Mouse (Mus musculus): ENCODE results near the gene Atp1b1.
A peak's percentile ranks its signal among the peaks of the same experiment; 100 is the strongest.

Gene Atp1b1

DNA sequence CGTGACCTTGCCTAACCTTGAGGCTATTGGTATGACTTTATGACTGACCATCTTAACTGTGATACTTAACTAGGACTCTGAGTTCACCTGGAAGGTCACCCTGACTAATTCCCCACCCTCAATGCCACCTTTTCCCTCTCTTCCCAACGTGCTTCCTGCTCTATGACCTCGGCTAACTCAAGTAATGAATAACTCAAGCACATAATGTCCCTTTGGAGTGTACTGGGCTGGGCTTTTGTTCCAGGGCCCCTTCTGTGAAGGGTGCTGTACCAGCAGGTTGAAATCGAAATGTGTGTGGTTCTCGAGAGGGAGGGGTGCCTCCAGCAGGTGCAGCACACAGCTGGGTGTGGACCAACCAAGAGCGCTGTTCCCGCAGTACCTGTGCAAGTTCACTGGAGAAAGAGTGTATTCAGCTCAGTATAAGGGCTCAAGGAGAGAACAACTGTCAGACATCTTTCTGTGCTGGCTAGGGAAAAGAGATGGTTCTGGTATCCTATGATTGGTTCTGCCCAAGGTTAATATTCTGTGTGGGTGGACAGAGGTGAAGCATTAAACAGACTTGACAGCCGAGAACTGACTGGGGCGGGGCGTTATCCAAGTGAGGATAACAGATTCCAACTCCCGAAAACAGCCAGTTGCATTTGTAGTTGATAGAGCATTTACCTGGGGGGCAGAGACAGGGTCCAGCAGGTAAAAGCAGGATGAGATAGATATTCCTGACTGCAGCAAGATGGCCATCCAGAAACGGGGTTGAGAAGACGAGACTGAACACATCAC lies 3.0 kb upstream of the Atp1b1 start:
- no peak for DNase-seq

DNA sequence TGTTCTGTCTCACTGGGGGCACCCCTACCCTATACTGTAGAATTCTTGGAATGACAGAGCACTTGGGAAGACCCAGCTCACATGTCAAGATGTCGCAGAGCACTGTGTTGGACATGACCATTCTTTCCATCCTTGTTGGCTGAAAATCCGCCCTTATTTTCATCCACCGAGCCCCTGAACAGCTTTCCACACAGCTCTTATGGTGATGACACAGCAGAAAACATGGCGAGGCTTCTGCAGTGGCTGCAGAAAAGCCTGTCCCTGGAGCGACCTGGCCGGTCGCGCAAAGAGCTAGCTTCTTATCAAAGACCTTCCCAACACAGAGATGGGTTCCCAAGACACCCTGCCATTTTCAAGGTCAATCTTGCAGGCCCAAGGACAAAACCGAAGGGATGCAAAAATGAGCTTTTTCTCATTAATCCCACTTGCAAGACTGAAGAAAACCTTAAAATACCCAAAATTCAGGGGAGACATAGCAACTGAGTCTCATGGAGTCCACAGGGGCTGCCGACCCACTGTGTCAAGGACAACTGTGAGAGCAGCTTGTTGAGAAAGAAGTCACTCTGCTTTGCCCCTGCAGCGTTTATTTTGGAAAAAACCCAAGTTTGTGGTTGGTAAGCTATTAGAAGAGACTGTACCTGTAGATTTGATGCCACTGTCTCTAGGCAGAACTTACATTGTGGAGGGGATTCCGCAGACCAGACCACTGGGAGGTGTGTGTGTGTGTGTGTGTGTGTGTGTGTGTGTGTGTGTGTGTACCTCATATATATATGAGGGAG lies 1.2 kb upstream of the Atp1b1 start:
- no peak for DNase-seq

DNA sequence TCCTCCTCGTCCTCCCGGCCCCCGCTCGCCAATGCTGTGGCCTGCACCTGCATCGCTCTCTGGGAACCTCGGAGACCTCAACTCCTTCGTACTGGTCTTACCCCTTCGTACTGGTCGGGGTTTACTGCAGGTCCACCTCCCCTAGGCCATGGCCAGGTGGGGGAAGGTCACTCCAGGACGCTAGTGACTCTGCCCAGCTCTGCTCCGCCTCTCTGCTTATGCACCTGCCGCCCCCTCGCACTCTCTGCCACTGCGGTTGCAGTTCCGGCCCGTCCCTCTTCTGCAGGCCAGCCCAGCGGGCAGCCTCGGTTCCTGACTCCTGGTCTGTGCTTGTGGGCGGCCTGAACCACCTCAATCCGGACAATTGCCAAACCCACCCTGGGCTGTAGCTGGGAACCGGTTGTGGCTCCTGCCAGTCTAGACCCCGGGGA lies 481 bp upstream of the Atp1b1 start:
- DNase-seq, result no peak

DNA sequence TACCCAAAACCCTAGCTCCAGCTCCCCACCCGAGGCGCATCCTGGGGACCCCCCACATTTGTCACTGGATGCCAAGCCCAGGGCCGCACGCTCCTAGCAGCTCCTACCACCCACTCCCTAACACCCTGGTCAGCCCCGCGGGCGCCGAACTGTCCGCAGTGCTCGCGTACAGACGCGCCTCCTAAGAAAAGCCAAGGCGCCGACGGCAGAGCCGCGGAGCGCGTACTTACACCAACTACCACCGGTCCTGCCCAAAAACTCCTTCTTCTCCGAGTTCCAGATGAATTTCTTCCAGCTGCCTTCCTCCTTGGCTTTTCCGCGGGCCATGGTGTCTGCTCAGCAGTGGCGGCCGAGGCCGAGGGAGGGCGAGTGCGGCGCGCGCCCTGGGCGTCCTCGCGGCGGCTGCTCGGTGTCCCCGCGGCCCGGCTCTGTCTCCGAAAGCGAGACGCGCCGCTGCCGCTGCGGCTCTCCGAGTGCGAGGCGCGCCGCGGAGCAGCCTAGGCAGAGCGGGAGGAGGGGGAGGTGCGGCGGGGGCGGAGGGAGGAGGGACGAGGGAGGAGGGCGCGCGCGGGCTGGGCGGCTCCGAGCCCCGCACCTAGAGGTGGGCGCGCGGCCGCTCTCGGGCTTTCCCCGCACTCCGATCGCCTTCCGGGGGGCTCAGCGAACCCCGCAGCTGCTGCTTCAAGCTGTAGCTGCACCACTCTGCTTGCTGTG lies 467 bp downstream of the Atp1b1 start:
- peak; percentile 89 for DNase-seq

DNA sequence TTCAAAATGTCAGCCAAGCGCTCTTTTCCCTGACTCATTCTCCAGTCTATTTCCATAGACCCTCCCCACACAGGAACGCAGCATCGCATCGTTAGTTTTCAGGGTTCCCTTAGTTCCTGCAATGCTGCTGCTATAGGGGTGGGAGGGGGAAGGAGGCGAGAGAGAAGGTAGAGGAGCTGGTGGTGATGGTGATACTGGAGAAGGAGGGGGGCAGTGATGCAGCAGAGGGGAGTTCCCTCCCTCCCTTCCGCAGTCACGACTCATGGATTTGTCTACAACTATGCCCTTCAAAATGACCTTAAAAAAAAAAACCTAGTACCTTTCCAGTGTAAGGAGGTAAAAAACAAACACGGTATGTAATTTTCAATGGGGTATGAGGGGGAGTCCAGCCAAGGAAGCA lies 1.4 kb downstream of the Atp1b1 start:
- DNase-seq, result no peak

DNA sequence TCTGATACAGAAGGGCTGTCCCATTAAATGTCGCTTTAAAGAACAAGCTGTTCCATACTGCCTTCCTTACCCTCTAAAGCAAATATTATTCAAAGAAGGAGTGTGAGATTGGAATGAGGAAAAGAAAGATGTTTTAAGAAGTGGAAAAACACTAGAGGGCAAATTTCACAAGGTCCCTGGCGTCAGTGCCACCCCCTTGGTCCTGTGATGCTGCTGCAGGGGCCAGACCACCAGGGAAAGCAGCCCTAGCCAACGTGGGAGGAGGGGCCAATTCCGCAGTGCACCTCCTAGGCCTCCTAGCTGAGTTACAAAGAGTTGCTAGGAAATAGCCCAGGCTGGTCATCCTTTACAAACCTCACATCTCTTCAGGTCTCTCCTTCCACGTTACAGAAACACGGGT lies 2.1 kb downstream of the Atp1b1 start:
- DNase-seq, result no peak

DNA sequence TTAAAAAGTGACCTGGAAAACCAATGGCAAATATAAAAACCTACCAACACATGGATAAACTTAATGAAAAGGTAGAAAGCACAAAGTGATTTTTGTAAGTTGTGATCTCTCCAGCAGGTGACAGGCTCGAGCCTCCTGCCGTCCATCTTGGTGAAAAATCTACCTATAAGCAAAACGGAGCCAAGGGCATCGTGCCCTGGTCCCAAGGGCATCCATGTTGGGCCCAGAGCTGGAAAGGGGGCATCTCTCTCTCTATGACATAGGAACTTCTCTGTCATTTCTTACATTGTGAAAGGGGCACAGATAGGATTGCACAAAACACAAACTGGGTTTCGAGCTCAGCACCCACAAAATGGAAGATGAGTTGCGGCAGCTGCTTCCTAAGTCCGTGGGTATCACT lies 2.5 kb downstream of the Atp1b1 start:
- no peak for DNase-seq

DNA sequence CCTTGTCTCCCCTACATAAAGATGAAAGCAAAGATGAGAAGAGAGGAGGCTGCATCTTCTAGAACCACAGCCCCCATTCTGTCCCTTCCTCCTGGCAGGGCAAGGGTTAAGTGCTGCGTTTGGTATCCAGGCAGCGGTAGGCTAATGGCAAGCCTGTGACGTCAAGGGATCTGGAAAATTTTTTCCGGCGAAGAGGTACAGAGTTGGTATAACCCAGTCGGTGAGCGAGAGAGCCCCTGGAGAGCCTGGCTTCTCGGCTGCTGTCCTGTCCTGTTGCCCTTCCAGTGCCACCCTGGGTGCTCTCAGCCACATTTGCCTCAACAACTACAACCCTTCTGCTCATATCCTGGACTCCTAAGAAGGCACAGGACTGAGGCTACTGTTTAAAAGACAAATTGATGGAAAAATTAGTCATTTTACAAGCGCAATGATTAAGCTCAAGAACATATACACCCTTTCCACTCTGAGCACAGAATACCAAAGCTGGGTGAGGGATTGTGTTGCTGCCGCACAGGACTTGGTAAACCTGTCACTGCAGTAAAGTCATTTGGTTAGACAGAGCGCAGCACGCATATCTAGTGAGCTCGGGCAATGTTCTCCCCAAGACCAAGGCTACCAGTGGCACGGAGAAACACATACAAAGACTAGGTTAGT lies 3.3 kb downstream of the Atp1b1 start:
- DNase-seq, result peak; percentile 76

DNA sequence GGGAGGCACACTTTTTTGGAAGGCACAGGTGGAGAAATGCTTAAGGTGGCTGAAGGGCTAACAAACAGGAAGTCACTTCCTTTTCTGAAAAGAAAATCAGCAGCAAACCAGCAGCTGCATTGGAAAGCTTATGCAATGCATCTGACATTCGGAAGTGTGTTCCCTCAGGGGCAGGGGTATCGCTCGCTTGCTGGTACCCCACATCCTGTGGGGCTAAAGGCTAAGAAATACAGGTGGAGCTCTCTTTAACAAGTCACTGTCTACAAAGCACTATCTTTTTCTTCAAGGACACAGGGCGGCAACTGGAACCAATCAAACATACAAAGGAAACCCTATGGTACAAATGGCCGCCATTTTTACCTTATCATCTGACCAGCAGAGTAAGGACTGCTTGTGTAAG lies 4.4 kb downstream of the Atp1b1 start:
- no peak for DNase-seq

DNA sequence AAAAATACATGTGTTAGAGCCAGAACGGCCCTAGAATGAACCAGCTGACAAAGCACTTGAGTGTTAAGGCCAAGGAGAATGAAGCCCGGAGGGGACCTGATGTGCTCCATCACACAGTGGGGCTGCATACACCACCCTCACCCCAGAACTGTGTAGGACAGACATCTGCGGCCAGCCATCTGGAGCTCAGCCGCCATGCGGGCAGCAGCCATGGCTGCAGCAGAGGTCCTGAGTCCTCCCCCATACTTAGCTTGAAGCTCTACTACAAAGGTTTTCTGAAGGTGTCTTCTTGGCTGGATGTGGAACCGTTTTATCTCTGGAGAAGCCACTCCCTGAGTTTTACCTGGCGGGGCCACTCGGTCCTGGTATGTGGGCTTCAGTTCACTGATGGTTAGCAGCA lies 5.0 kb downstream of the Atp1b1 start:
- DNase-seq, result no peak

DNA sequence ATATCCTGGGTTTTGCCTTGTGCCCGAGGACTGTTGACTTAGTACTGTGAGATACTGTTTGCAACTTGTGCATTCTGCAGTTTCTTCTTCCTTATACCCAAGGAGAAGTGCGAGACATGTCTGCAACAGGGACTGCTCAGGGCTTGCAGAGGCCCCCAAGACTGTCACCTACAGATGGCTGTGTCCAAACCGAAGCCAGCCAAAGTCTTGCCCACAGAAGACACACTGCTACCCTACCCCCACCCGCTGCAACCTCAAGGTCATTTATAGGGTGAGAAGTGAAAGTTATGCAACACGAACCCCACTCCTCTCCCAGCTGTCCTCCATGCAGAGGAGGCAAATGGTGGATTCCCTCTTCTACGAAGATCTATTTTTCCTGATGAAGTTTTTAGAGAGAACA lies 5.6 kb downstream of the Atp1b1 start:
- DNase-seq, result no peak

DNA sequence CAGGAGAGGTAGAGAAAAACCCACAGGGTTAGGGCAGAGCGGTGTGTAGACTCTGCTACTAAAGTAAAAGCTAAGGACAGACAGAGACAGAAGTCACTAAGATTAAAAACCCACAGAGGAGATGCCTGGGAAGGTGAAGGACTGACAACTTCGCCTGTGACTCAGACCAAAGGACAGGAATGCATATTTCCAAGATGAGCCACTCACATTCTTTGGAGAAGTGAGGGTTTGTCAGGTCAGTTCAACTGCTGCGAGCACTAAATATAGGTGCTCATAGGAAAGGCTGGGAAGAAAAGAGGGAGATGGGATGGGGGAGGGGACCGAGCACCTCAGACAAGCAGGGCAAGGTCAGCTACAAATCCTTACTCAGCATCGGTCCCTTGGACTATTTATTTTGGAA lies 6.8 kb downstream of the Atp1b1 start:
- no peak for DNase-seq

DNA sequence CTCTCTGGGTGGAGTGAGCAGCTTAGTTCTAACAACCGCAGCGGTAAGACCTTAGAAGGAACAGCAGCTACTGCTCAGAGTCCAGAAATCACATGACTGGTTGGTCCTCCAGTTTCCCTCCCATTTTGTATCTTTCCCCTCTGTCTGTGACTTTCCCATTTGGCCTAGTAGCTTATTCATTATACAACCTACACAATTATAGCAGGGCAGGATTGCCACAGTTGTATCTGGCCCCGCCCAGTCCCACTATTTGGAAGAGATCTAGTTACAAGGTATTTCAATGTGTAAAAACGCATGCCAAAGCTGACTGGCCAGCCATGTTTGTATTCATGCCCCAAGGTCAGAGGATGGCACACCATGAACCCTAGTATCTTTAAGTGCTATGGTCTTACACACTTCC lies 7.5 kb downstream of the Atp1b1 start:
- no peak for DNase-seq

DNA sequence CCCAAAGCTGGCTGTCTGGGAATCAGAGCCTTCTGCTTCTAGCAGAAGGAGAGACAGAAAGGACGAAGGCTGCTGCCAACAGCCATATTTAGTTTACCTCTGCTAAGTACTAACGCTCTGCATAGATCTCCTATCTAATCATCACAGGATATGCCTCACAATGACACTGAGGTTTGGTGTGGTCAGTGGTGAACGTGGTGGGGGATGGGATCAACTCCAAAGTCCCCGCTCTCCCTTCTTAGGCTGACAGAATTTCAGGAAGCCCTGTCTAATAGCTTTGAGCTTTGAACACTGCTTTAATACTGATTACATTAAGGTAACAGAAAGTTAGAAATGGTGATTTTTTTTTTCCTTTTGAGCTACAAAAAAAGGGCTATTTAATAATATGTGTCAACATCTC lies 7.9 kb downstream of the Atp1b1 start:
- no peak for DNase-seq

DNA sequence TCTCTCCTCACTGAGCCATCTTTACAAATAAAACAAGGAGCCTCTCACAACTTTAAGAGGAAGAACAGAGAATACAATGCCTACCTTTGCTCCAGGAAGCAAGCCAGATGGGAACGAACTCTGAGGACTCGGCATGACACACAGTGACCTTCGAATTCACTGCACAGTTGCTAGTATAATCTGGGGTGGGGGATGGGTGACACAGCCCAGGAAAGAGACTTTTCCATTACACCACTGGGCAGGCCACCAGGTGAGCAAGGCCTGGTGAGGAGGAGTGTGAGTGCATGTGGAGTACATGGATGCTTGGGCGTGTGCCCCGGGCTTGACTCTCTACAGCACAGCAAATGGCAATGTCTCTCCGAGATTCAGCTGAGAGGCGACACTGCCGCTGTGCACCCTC lies 8.5 kb downstream of the Atp1b1 start:
- DNase-seq, result no peak

DNA sequence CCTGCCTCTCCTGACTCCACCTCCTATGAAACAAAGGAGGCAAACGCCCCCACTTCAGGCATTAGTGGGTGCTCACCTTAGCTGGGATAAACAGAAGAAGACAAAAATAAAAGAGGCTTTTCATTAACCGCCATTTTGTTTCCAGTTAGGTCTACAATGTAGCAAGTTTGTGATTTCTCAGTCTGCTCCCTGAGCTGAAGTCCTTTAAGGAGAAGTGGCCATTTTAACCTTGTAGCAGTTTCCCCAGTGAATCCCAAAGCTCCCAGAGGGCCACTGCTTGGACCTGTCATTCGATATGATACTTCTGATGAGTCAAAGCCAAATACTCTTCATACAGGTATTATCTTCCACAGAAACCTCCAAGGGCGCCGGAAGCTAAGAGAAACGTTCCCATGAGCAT lies 10.6 kb downstream of the Atp1b1 start:
- DNase-seq, result no peak

DNA sequence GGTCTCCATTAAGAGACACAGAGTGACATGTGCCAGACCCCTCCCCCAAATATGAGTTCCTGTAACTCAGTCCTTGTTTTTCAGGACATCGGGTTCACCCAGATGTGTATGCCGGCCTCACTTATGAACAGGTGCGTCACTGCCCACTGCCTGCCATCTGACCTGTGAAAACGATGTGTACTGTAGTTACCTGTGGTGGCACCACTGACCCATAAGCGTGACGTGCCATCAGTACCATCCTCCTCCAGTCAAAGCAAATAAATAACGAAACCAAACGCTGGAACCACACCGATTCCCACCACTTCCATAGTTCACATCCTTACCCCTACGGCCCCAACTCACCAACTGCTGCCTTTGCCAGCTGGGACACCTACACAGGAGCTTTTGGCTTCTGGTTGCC lies 11.6 kb downstream of the Atp1b1 start:
- DNase-seq, result no peak

DNA sequence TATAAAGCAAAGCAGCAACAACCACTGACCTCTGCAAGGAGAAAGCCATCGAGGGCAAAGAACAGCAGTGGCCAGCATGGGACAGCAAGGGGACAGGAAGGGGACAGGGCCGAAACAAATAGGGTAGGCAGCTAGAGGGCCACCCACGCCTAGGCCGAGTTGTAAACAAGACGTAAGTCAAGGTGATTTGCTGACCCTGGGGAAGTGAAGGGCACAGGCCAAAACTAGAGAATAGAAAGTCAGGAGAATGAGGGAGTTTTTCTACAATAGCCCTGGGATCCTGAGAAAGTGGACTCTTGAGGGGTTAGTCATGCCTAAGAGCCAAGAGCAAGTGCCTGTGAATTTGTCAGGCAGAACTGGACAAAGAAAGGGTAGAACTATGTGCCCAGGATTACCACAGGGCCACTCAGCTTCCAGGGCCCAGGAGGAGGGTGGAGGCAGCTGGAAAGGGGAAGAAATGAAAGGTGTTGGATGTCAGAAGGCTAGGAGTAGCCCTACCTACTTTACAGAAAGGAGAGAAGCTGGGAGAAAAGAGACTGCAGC lies 12.5 kb downstream of the Atp1b1 start:
- no peak for DNase-seq

DNA sequence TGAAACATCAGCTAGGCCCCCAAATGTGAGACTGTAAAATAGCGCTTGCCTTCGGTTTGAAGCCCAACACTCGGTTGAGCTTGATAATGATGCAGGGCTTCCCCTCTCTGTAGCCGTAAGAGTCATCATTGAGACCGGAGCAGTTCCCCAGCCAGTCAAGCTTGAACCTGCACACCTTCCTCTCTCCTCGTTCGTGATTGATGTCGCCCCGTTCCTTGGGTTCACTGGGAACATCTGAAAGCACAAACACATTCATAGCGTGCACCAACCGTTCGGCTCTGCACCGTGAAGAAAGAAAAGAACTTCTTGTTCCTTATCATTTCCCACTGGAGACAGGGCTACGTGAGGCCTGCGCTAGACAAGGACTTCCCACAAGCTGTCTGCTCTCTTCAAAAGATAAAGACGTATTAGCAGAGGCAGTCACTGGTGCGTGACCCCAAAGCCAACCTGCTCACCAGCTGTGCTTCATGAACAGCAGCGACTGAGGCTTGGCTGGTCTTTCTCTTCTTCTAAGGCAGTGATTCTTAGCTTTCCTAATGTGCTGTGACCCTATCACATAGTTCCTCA lies 16.7 kb downstream of the Atp1b1 start:
- DNase-seq, result no peak

DNA sequence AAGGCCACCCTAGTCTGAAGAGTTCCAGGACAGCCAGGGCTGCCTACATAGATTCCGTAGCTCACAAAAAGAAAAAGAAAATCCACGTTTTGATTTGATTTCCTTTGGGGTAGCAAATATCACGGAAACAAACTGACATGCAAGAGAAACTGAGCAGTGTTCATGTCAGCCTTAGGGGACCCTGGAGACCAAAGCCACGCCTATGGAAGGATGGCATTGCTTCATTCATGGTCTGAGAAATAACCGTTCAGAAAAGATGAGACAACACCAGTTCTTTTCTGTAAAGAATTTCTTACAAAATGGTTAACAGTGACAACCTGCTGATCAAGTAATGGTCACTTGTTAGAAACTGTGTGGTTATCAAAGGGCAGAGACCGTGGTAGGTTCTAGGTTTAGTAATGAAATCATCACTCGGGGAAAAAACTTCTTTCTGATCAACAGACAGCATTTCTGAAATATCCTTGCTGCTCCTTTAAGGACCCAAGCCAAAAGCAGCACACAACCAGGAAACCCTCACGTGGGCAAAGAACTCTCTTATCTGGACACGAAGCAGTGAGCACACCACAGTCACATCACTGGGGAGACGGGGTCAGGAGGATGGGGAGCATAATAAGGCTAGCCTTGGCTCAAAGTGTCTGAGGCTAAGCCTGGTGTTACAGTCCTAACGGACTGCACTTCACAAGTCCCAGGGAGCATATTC lies 17.3 kb downstream of the Atp1b1 start:
- no peak for DNase-seq

DNA sequence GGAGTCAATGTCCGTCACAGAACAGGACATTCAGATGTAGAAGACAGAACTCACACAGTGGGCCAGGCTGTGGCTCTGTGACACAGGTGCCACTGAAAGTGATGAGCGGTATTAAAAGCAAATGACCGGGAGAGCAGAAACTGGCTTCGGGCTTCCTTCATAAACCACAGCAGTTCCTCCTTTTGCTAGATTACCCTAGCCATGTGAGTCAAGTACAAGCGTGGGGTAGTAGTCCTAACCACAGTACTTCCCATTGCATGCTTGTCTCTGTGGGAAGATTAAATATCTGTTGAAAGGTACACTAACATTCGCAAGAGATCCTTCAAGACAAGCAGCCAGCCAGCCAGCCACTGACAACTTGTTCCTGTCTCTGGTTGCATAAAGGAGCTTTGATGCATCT lies 17.9 kb downstream of the Atp1b1 start:
- DNase-seq, result no peak

DNA sequence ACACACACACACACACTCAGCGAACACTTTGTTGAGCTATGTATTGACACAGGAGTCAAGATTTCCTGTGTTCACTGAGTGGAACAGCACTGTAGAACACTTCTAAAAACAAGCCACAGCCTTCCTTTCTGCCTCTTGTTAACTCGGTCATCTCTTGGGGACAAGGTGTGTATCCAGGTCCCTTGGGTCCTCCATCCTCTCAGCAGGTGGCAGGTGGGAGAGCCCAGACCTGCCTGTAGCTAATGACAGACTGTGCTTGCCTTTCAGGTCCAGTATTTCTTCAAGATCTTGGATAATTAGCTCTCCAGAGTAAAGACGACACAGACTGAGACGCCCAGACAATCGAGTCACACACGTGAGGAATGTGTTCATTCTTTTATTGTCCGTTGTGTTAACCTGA lies 21.4 kb downstream of the Atp1b1 start:
- DNase-seq, result no peak
